Mouse (Mus musculus) limb, embryonic 13.5 days (tissue): Measurements from ENCODE around the gene Cmtm5. TPM values are rescaled to one million over a fixed set of nuclear protein-coding genes. Genes with fewer than 3 reads are reported as not detected.
A peak's percentile ranks its signal among the peaks of the same experiment; 100 is the strongest.
"Not testable (repeated sequence)": the region's sequence is repeated elsewhere in the genome, so short reads cannot be mapped to it uniquely, and the experiment has no call there.

Source experiments
- ATAC-seq: fragments of 200-750 bp; cut with Nextera tagmentation; 2 replicates; pipeline ENCODE4 v1.8.0; 2017; ENCODE audit warnings: low read depth, moderate number of reproducible peaks, moderate TSS enrichment; ENCODE audit not compliant: low FRiP score
- H3K27ac ChIP-seq: fragments of 300-500 bp; sonication (generic); 2 replicates; pipeline ENCODE4 v1.5.1; 2015; ENCODE audit warnings: inconsistent platforms, mild to moderate bottlenecking, moderate library complexity
- H3K27me3 ChIP-seq: fragments of 300-500 bp; sonication (generic); 2 replicates; pipeline ENCODE4 v1.6.1; 2015; ENCODE audit warnings: mild to moderate bottlenecking, inconsistent platforms
- H3K36me3 ChIP-seq: fragments of 300-500 bp; sonication (generic); 2 replicates; pipeline ENCODE4 v1.6.1; 2015; ENCODE audit warnings: inconsistent platforms, mild to moderate bottlenecking, moderate library complexity
- H3K4me1 ChIP-seq: fragments of 300-500 bp; sonication (generic); 2 replicates; pipeline ENCODE4 v1.6.1; 2015; ENCODE audit warnings: inconsistent platforms
- H3K4me2 ChIP-seq: fragments of 300-500 bp; sonication (generic); replicated peaks from 2 replicates; pipeline ENCODE4 v1.6.1; 2015; ENCODE audit warnings: inconsistent platforms, mild to moderate bottlenecking, moderate library complexity
- H3K4me3 ChIP-seq: fragments of 300-500 bp; sonication (generic); 2 replicates; pipeline ENCODE4 v1.5.1; 2015; ENCODE audit warnings: moderate library complexity, mild to moderate bottlenecking, inconsistent platforms
- H3K9ac ChIP-seq: fragments of 300-500 bp; sonication (generic); 2 replicates; pipeline ENCODE4 v1.6.1; 2015; ENCODE audit warnings: mild to moderate bottlenecking, inconsistent platforms
- H3K9me3 ChIP-seq: fragments of 300-500 bp; sonication (generic); 2 replicates; pipeline ENCODE4 v1.6.1; 2016; ENCODE audit warnings: inconsistent platforms
- WGBS: fragments of 180-500 bp; shearing (Covaris S2); methylation state at CpG from one replicate; pipeline ENCODE4 v1.1.7; 2015; 5-methylcytosine and 5-hydroxymethylcytosine counted together
- polyA plus RNA-seq: library from polyadenylated mRNA; unstranded; fragments of >200 nt; fragmentation: Nextera tagmentation; extraction: Ambion mirVana; gene quantifications from 2 replicates; pipeline ENCODE4 v1.2.1, GENCODE M21; 2015

Gene Cmtm5
- polyA plus RNA-seq, 1 experiment from 2014 or later, result 17.6 TPM

DNA sequence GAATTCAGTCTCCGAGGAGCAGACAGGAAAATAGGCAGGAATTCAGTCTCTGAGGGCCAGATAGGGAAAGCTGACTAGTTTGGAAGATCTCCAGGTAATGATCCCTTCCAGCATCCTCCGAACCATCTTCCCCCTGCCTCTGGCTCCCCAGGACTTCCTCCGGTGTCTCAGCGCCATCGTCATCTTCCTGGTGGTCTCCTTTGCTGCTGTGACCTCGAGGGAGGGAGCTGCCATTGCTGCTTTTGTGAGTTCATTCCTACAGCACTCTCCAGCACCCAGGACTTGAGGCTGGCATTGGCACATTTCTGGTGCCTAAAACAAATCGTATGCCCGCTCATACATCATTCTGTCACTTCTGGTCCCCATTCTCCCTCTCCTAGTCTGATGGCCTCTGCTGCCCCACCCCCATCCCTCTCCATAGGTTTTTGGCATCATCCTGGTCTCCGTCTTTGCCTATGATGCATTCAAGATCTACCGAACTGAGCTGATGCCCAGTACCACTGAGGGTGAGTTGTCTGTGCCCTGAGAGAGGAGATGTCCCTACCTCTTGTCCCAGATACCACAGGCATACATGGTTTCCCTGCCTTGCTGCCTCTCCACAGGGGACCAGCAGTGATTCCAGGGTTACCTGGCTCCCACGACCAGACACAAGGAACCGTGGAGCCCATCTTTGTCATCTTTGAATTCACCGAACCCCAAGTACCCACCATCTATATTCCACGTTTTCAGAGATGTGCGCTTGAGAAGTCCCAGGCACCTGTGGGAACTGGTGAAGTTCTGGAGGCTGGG is 2.6 kb downstream of the Cmtm5 start:
- H3K4me2 ChIP-seq, result no peak overlapping the region
- H3K27me3 ChIP-seq, result no peaks in the 10 kb centered on the region; the same call in 1 of the 2 replicates
- no peak overlapping the region for H3K27ac ChIP-seq
- no peaks in the 10 kb centered on the region for H3K36me3 ChIP-seq
- ATAC-seq, result no peak
- WGBS, result 79% methylated on average over 15 of the region's 15 CpGs
- no peak overlapping the region for H3K4me3 ChIP-seq
- no peaks in the 10 kb centered on the region for H3K9me3 ChIP-seq
- H3K4me1 ChIP-seq, result peaks cover 26% of the 10 kb centered on the region
- H3K9ac ChIP-seq, result no peak overlapping the region

DNA sequence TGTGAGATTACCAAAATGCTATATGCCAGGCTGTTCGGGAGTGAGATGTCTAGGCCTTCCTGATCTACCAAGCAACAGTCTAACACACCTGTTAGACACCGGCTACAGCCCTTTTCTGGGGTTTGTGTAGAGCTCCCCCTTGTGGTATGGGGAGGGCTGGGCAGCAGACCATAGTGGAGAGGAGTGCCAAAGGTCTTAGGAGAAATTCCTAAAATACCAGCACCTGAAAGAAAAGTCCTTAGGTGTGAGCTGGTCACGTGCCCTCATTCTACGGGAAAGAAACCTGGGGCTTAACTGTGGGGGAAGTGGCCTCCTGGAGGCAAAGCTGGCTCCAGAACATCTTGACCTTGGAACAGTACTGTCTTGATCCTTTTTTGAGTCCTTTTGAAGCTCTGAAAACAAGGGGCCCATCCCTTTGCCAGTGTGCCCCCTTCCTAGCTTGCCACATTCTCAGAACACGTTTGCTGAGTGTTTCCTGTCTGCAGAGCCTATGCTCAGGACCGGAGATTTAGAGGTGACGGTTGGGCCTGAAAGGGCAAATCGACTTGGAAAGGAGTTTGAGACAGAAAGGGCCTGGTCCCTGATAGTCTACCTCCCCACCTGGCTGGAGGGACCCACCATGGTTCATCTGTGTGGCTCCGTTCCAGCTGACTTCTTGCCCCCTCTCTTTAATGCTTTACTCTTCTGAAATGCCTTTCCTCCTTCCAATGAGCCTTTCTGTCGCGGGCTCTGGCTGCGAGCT is 3.5 kb downstream of the Cmtm5 start:
- Histone ChIP-seq H3K36me3 (no peaks in the 10 kb centered on the region), H3K9ac (no peak overlapping the region), H3K27ac (no peak overlapping the region), H3K4me1 (peaks cover 26% of the 10 kb centered on the region), H3K9me3 (no peaks in the 10 kb centered on the region), H3K4me2 (no peak overlapping the region), H3K27me3 (no peaks in the 10 kb centered on the region; the same call in 1 of the 2 replicates), H3K4me3 (no peak overlapping the region)
- no peak for ATAC-seq
- WGBS, result 49% methylated on average over 12 of the region's 12 CpGs

DNA sequence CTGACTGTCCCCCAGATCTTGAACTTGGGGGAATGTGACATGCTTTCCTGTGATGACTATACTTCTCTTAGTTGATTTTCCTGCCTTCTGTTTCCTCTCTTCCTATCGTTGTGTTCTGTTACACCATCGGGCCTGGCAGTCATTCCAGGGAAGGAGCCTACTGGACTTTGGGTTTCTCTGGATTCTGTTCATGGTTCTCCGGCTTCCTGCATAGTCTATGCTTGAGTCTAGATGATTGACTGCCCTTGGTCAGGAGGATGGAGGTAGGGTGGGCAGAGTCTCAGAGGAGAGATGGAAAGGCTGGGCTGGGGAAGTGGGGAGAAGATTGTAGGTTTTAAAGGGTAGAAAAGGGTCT is 4.1 kb downstream of the Cmtm5 start:
- Histone ChIP-seq H3K4me3 (no peak overlapping the region), H3K9me3 (no peaks in the 10 kb centered on the region), H3K27ac (no peak overlapping the region), H3K4me1 (peaks cover 26% of the 10 kb centered on the region), H3K36me3 (no peaks in the 10 kb centered on the region), H3K4me2 (no peak overlapping the region), H3K27me3 (no peaks in the 10 kb centered on the region; the same call in 1 of the 2 replicates), H3K9ac (no peak overlapping the region)
- 76% methylated on average over 3 of the region's 3 CpGs for WGBS
- ATAC-seq, result no peak

DNA sequence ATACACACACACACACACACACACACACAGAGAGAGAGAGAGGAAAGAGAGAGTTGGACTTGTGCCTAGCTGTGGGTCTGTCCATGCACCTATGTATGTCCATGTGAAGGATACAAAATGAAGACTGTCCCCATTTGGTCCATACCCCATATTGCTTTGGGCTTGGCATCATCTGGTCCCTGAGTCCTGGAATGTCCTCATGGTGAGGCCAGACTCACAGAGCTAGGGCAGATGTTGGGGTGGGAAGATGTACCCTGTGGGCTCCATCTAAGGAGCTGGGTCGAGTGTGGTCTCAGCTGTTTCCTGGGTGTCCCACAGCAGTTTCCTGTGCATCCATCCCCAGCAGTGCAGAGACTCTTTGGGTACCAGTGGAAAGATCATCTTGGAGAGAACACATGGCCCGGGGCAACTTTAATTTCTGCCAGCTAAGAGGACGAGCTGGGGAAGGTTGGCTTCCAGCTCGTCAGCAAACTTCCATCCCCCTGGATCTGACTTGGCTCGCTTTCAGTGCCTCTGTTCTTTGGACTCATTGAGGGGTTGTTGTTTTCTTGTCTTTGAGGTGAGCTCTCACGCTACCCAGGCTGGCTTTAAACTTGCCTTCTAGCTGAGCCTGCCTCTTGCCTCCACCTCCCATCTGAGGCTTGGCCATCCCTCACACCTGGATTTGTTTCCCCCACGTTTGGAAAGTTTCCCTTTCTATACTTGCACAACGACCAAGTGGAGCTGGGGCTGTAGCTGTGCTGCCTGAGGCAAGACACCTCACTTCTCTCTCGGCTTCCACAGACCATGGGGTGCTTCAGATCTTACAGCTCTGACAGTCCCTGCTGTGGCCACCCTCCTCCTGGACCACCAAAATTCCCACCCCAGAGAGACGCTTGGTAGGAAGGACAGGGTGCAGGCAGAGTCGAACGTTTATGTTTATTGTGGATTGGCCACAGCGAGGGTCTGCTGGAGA is 5.2 kb downstream of the Cmtm5 start:
- H3K9me3 ChIP-seq, result no peaks in the 10 kb centered on the region
- H3K4me2 ChIP-seq, result no peak overlapping the region
- no peaks in the 10 kb centered on the region for H3K36me3 ChIP-seq
- peaks cover 20% of the 10 kb centered on the region for H3K4me1 ChIP-seq
- H3K9ac ChIP-seq, result no peak overlapping the region
- ATAC-seq, result no peak
- no peaks in the 10 kb centered on the region; the same call in 1 of the 2 replicates for H3K27me3 ChIP-seq
- WGBS, result 56% methylated on average over 13 of the region's 13 CpGs
- H3K27ac ChIP-seq, result no peak overlapping the region
- H3K4me3 ChIP-seq, result no peak overlapping the region

DNA sequence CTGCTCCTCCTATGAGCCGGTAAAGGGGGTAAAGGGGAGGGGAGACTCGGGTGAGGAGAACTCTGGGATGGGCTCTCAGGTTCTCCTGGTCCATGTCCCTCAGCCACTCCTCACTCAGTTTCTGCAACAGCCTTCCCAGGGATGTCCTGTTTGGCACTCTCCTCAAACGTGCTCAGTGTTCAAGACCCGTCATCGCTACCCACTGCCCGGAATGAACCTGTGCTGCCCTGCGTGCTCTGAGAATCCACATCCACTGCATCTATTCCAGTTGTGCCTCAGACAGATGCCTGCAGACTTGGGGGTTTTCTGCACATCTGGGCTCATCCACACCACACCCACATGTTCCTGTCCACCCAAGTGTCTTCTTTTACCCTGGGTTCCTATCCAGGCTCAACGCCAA is 6.4 kb downstream of the Cmtm5 start:
- no peak overlapping the region for H3K4me3 ChIP-seq
- WGBS, result 84% methylated on average over 8 of the region's 8 CpGs
- ATAC-seq, result no peak

DNA sequence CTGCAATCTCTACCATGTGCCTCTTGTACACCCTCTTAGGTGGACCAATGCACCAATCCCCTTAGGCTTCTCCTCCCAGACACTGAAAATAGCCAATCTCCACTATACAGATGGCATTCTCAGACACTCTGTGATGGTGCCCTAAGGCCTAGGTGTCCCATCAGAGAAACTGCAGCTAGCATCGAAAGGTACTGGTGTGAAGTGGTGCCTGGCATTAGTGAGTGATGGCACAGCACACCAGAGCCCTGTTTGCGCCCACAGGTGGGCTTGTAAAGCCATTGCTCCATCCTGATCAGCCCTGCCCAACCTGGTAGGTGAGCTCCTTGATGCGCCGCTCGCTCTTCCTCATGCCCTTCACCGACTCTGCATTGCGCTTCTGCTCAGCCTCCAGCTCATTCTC is 7.9 kb downstream of the Cmtm5 start:
- H3K4me2 ChIP-seq, result no peak overlapping the region
- H3K9me3 ChIP-seq, result no peaks in the 10 kb centered on the region
- no peak overlapping the region for H3K4me3 ChIP-seq
- no peak overlapping the region for H3K27ac ChIP-seq
- 89% methylated on average over 7 of the region's 7 CpGs for WGBS
- H3K4me1 ChIP-seq, result peaks cover 4% of the 10 kb centered on the region; the same call in 1 of the 2 replicates
- no peaks in the 10 kb centered on the region; the same call in 1 of the 2 replicates for H3K27me3 ChIP-seq
- H3K9ac ChIP-seq, result no peak overlapping the region
- no peaks in the 10 kb centered on the region for H3K36me3 ChIP-seq
- ATAC-seq, result no peak

More for the DNA sequence above, 6.4 kb downstream of the Cmtm5 start:
- Histone ChIP-seq H3K9me3 (no peaks in the 10 kb centered on the region), H3K4me1 (peaks cover 10% of the 10 kb centered on the region), H3K9ac (no peak overlapping the region), H3K27me3 (no peaks in the 10 kb centered on the region; the same call in 1 of the 2 replicates), H3K4me2 (no peak overlapping the region), H3K27ac (no peak overlapping the region), H3K36me3 (no peaks in the 10 kb centered on the region)

DNA sequence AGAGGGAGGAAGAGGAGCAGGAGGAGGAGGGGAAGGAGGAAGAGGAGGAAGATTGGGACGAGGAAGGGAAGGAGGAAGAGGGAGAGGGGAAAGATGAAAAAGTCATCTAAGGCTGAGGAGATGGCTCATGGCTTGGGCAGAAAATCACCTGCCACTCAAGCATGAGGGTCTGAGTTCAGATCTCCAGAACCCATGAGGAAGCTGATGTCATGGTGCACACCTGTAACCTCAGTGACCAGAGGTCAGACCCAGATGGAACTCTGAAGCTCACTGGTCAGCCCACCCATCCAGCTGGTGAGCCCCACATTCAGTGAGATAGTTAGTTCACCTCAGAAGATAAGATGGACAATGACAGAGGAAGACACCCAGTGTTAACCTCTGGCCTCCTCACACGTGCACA is 8.9 kb downstream of the Cmtm5 start:
- no peaks in the 10 kb centered on the region for H3K4me1 ChIP-seq
- H3K36me3 ChIP-seq, result no peaks in the 10 kb centered on the region
- no peak overlapping the region for H3K9ac ChIP-seq
- WGBS, result 73% methylated on average over 2 of the region's 2 CpGs
- no peaks in the 10 kb centered on the region for H3K9me3 ChIP-seq
- no peak overlapping the region for H3K4me2 ChIP-seq
- no peak for ATAC-seq
- peaks cover 3% of the 10 kb centered on the region; the same call in 1 of the 2 replicates for H3K27me3 ChIP-seq
- no peak overlapping the region for H3K4me3 ChIP-seq
- H3K27ac ChIP-seq, result no peak overlapping the region

DNA sequence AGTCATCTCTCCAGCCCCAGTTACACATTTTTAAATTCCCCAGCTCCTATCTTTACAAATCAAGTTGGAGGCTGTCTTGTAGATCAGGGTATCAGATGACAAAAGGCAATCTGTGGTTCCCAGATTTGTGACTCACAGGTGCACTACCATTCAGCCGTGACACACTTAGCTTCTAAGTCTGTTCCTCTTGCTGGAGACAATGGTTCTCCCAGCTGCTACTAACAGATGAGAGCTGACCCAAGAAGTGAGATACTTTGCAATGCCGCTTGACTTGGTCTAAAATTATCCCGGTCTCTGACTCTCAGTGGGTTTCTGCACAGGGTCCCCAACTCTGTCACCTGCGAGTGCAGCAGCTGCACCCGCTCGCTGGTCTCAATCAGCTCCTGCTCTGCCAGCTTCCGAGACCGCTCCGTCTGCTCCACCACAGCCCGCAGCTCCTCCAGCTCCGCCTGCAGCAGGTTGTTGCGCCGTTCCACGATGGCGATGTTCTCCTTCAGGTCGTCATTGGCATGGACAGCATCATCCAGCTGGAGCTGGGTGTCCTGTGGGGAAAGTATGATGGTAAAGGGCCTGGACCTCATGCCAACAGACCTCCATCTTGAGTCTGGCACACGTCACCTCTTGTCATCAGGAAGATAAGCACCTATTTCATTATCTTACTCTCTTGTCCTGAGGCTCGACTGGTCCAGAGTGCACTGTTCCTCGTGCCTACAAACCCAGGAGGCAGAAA is 10.1 kb downstream of the Cmtm5 start:
- Histone ChIP-seq H3K9ac (no peak overlapping the region), H3K9me3 (no peaks in the 10 kb centered on the region), H3K27ac (no peak overlapping the region; the same call in 1 of the 2 replicates), H3K4me1 (no peaks in the 10 kb centered on the region), H3K27me3 (peaks cover 8% of the 10 kb centered on the region; the same call in 1 of the 2 replicates), H3K4me3 (no peak overlapping the region), H3K4me2 (no peak overlapping the region), H3K36me3 (no peaks in the 10 kb centered on the region)
- 76% methylated on average over 19 of the region's 19 CpGs for WGBS
- ATAC-seq, result peak; percentile 34; the same call in 1 of the 2 replicates

DNA sequence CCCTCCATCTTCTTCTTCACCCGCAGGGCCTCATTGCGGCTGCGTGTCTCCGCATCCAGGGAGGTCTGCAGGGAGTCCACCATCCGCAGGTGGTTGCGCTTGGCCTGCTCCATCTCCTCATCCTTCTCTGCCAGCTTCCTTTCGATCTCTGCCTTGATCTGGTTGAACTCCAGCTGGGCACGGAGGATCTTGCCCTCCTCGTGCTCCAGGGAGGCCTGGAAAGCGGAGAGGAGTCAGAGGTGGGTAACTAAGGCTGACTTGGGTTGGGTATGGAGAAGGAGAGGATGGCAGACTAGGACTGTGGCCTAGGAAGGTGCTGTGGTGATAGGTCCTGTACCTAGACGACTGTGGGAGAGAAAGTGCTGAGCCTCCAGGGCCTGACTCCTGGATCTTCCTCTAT is 10.9 kb downstream of the Cmtm5 start:
- 86% methylated on average over 11 of the region's 11 CpGs for WGBS
- not testable (repeated sequence) for ATAC-seq

DNA sequence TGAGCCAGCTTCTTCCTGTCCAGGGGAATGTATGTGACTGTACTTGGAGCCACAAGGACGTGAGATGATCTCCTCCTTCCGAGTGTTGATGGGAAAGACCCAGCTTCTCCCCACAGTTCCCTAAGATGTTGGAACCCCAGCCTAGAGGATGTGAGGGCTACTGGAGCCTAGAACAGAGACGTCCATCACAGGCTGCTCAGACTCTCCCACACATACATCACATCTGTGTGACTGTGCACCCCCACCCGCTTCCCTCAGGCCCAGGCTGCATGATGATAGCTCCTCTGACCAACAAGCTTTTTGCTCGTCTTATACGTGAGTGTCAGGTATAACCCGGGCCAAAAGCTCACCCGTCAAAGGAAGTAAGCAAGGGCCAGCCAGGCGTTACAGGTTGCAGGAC is 12.7 kb downstream of the Cmtm5 start:
- H3K9ac ChIP-seq, result no peak overlapping the region
- H3K27ac ChIP-seq, result no peak overlapping the region
- H3K4me2 ChIP-seq, result no peak overlapping the region
- no peak for ATAC-seq
- H3K9me3 ChIP-seq, result no peaks in the 10 kb centered on the region
- H3K4me3 ChIP-seq, result no peak overlapping the region
- no peaks in the 10 kb centered on the region for H3K4me1 ChIP-seq
- H3K36me3 ChIP-seq, result no peaks in the 10 kb centered on the region
- 0 out of 2 replicates have a peak, but pooled peaks cover 8% of the 10 kb centered on the region for H3K27me3 ChIP-seq
- 85% methylated on average over 9 of the region's 9 CpGs for WGBS

More for the DNA sequence above, 10.9 kb downstream of the Cmtm5 start:
- not testable (repeated sequence) for H3K27ac ChIP-seq, H3K4me3 ChIP-seq, H3K4me1 ChIP-seq, H3K4me2 ChIP-seq, H3K9me3 ChIP-seq, H3K27me3 ChIP-seq, H3K36me3 ChIP-seq, H3K9ac ChIP-seq

DNA sequence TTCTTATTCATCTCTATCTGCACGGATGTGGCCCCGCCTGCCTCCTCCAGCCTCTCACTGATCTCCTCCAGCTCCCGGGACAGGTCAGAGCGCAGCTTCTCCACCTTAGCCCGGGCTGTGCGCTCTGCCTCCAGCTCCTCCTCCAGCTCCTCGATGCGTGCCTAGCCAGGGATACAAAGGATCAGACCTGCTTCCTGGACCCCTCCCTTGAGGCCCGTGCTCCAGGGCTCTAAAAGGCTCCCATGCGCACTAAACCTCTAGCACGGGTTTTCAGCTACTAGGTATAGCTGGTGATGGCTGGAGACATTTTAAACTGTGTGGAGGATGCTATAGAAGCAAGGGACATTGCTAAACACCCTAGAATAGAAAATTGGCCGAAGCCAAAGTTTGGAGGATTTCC is 14.4 kb downstream of the Cmtm5 start:
- ATAC-seq, result no peak
- H3K4me1 ChIP-seq, result no peaks in the 10 kb centered on the region
- H3K9ac ChIP-seq, result no peak overlapping the region
- H3K4me2 ChIP-seq, result no peak overlapping the region
- 63% methylated on average over 12 of the region's 12 CpGs for WGBS
- no peaks in the 10 kb centered on the region for H3K36me3 ChIP-seq
- no peak overlapping the region for H3K27ac ChIP-seq
- H3K27me3 ChIP-seq, result 0 out of 2 replicates have a peak, but pooled peaks cover 8% of the 10 kb centered on the region
- H3K9me3 ChIP-seq, result no peaks in the 10 kb centered on the region
- no peak overlapping the region for H3K4me3 ChIP-seq
